Mouse (Mus musculus) embryonic fibroblast, embryonic 13.5 days (primary cell): ENCODE measurements around the gene Edem1.

ENCODE experiments used
- CTCF ChIP-seq: IDR thresholded peaks from 2 replicates; pipeline ENCODE4 v1.5.1; 2011; ENCODE audit warnings: mild to moderate bottlenecking, control low read depth, low read length, moderate library complexity, borderline replicate concordance; ENCODE audit not compliant: insufficient read depth
- POLR2A ChIP-seq: IDR thresholded peaks from 2 replicates; pipeline ENCODE4 v1.6.1; 2011; ENCODE audit warnings: low read depth, mild to moderate bottlenecking, control low read depth, low read length, moderate library complexity

GRCm38 (mm10) chr6:108785551-108785950 is 42.9 kb upstream of the Edem1 start:
- TF ChIP-seq CTCF (no peak), POLR2A (no peak)
